Comparison of ENCODE assay signal across 8 mouse cellular contexts in the genomic region with DNA sequence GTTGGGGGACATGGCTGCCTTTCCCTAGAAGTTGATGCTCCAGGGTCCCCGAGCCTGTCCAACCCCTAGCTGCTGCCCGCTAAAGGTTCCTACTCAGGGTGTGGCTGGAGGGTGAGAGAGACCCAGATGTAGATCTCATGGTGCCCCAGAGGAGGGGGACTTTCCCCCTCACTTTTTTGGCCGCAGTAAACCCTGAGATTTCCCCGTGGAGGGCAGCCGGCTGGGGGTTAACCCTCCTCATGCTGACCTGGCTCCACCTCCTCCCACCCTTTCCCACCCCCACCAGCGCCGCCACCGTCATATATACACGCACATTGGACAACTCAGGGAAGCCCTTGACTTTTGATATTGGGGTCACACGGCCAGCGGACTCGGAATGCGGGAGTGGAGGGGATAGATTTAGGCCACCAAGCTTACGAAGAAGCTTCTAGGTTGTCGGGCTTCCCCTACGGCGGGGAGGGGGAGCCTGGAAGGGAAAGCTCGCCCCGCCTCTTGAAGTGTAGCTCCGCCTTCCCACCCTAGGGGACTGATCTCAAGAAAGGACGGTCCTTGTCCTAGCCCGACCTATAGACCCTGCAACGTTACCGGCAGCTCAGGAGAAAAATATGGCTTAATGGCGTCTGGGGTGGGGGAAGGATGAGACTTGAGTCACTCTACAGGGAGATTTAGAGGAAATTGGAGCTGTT. TPM values are rescaled to one million over a fixed set of nuclear protein-coding genes. Genes with fewer than 3 reads are reported as not detected.
DNase-seq lines count a peak whose midpoint lies in the region; ATAC-seq and TF ChIP-seq lines count a peak whose summit lies in the region.

No protein-coding gene starts in this region.

- H3K9me3 ChIP-seq in embryonic facial prominence, embryonic 10.5 days, result no peaks in the 10 kb centered on the region
- H3K9me3 ChIP-seq in lung, embryonic 16.5 days (ENCODE audit: control insufficient read depth, low read length), result no peaks in the 10 kb centered on the region

- no peaks in the 10 kb centered on the region for H3K36me3 ChIP-seq in embryonic facial prominence, embryonic 10.5 days (replicated peaks)
- no peaks in the 10 kb centered on the region for H3K36me3 ChIP-seq in kidney, adult 2 months (ENCODE audit: control insufficient read depth, insufficient read depth, low read length)
- H3K36me3 ChIP-seq in lung, embryonic 16.5 days (ENCODE audit: control insufficient read depth, insufficient read depth, low read length), result no peaks in the 10 kb centered on the region

- TF ChIP-seq POLR2A in kidney, adult 2 months (IDR thresholded peaks at IDR 0.05; ENCODE audit: low read depth, low read length), result no peak

- TF ChIP-seq CTCF in kidney, adult 2 months (conservative IDR thresholded peaks at IDR 0.05; ENCODE audit: insufficient read depth, insufficient read length, low read depth, low read length), result no peak

- H3K27ac ChIP-seq in embryonic facial prominence, embryonic 10.5 days (replicated peaks), result peak overlapping the region; percentile 86
- peak overlapping the region; percentile 83 for H3K27ac ChIP-seq in kidney, adult 2 months (ENCODE audit: insufficient read depth, low read depth, low read length)
- peak overlapping the region; percentile 96 for H3K27ac ChIP-seq in lung, embryonic 16.5 days (ENCODE audit: low read length)

- peaks cover 33% of the 10 kb centered on the region for H3K27me3 ChIP-seq in embryonic facial prominence, embryonic 10.5 days (replicated peaks; ENCODE audit: low read depth, poor library complexity, severe bottlenecking)
- no peaks in the 10 kb centered on the region for H3K27me3 ChIP-seq in kidney, adult 2 months (replicated peaks; ENCODE audit: control insufficient read depth, insufficient read depth, low read length)
- H3K27me3 ChIP-seq in lung, embryonic 16.5 days (ENCODE audit: control insufficient read depth, insufficient read depth, low read depth, low read length), result no peaks in the 10 kb centered on the region

- peak; percentile 88 to 91 for DNase-seq in B cell, adult 2 months
- DNase-seq in T-cell, adult 2 months (ENCODE audit: low spot score), result peak; percentile 79
- DNase-seq in embryonic facial prominence, embryonic 10.5 days (ENCODE audit: low spot score), result peak; percentile 71
- DNase-seq in heart, adult 9 months (ENCODE audit: low spot score in 2 of 2), result peak; percentile 89 to 90
- peak; percentile 91 for DNase-seq in kidney, adult 2 months
- peak; percentile 70 for DNase-seq in ovary, adult 18-20 months (ENCODE audit: low spot score)
- DNase-seq in urinary bladder, postnatal 14 days (ENCODE audit: low spot score), result peak; percentile 85

- peak; percentile 76 for ATAC-seq in lung, embryonic 16.5 days (ENCODE audit: low read depth)

- H3K4me3 ChIP-seq in embryonic facial prominence, embryonic 10.5 days, result peak overlapping the region; percentile 56
- peak overlapping the region; percentile 79 for H3K4me3 ChIP-seq in kidney, adult 2 months (ENCODE audit: insufficient read depth, low read depth, low read length)
- H3K4me3 ChIP-seq in lung, embryonic 16.5 days (ENCODE audit: low read length), result peak overlapping the region; percentile 63

- H3K4me2 ChIP-seq in lung, embryonic 16.5 days (ENCODE audit: low read depth, low read length), result peak overlapping the region; percentile 63

- under 1% methylated on average over 25 of the region's 25 CpGs for WGBS in embryonic facial prominence, embryonic 10.5 days
- WGBS in kidney, adult 2 months, result under 1% methylated on average over 25 of the region's 25 CpGs
- WGBS in lung, embryonic 16.5 days, result under 1% methylated on average over 25 of the region's 25 CpGs

- peaks cover 29% of the 10 kb centered on the region for H3K4me1 ChIP-seq in embryonic facial prominence, embryonic 10.5 days
- H3K4me1 ChIP-seq in kidney, adult 2 months (ENCODE audit: control insufficient read depth, insufficient read depth, low read length), result peaks cover 9% of the 10 kb centered on the region; the same call in 1 of the 2 replicates
- peaks cover 17% of the 10 kb centered on the region for H3K4me1 ChIP-seq in lung, embryonic 16.5 days (replicated peaks; ENCODE audit: control insufficient read depth, insufficient read depth, low read length)

- peak overlapping the region; percentile 84 for H3K9ac ChIP-seq in lung, embryonic 16.5 days (ENCODE audit: low read length)

RNA-seq across cellular contexts. Expression of gene Stat6, which starts 0.9 kb away (rescaled TPM):
- 10.4 and 11.5 TPM in 2 replicates for polyA plus RNA-seq in embryonic facial prominence, embryonic 10.5 days (2016; fragmentation: Nextera tagmentation; extraction: Ambion mirVana)
- polyA plus RNA-seq in kidney, adult 2 months (2012; rRNA removed), result 70.2 and 72.1 TPM in 2 replicates
- polyA plus RNA-seq in lung, embryonic 16.5 days (2015; fragmentation: Nextera tagmentation; extraction: Ambion mirVana), result 47.4 and 49.2 TPM in 2 replicates

RNA-seq across cellular contexts. Expression of gene Lrp1, which starts 22.7 kb away (rescaled TPM):
- 66.6 and 70.6 TPM in 2 replicates for polyA plus RNA-seq in embryonic facial prominence, embryonic 10.5 days (2016; fragmentation: Nextera tagmentation; extraction: Ambion mirVana)
- polyA plus RNA-seq in kidney, adult 2 months (2012; rRNA removed), result 55.3 and 57.8 TPM in 2 replicates
- polyA plus RNA-seq in lung, embryonic 16.5 days (2015; fragmentation: Nextera tagmentation; extraction: Ambion mirVana), result 78.9 and 83.6 TPM in 2 replicates

RNA-seq across cellular contexts. Expression of gene Nemp1, which starts 23.0 kb away (rescaled TPM):
- 10.0 and 10.7 TPM in 2 replicates for polyA plus RNA-seq in embryonic facial prominence, embryonic 10.5 days (2016; fragmentation: Nextera tagmentation; extraction: Ambion mirVana)
- 2.3 and 2.5 TPM in 2 replicates for polyA plus RNA-seq in kidney, adult 2 months (2012; rRNA removed)
- polyA plus RNA-seq in lung, embryonic 16.5 days (2015; fragmentation: Nextera tagmentation; extraction: Ambion mirVana), result 12.6 and 13.2 TPM in 2 replicates

RNA-seq across cellular contexts. Expression of gene Nab2, which starts 24.7 kb away (rescaled TPM):
- 11.6 and 12.1 TPM in 2 replicates for polyA plus RNA-seq in embryonic facial prominence, embryonic 10.5 days (2016; fragmentation: Nextera tagmentation; extraction: Ambion mirVana)
- polyA plus RNA-seq in kidney, adult 2 months (2012; rRNA removed), result 17.9 and 18.6 TPM in 2 replicates
- 16.2 and 17.9 TPM in 2 replicates for polyA plus RNA-seq in lung, embryonic 16.5 days (2015; fragmentation: Nextera tagmentation; extraction: Ambion mirVana)

Comparison
In these comparisons a context has a peak if more than half of its experiments do, and no peak if none do; other contexts are left out.
1. Peak in every context shown above with its lines: DNase-seq, ATAC-seq, H3K4me3 ChIP-seq and H3K27ac ChIP-seq.